In the genomic region with DNA sequence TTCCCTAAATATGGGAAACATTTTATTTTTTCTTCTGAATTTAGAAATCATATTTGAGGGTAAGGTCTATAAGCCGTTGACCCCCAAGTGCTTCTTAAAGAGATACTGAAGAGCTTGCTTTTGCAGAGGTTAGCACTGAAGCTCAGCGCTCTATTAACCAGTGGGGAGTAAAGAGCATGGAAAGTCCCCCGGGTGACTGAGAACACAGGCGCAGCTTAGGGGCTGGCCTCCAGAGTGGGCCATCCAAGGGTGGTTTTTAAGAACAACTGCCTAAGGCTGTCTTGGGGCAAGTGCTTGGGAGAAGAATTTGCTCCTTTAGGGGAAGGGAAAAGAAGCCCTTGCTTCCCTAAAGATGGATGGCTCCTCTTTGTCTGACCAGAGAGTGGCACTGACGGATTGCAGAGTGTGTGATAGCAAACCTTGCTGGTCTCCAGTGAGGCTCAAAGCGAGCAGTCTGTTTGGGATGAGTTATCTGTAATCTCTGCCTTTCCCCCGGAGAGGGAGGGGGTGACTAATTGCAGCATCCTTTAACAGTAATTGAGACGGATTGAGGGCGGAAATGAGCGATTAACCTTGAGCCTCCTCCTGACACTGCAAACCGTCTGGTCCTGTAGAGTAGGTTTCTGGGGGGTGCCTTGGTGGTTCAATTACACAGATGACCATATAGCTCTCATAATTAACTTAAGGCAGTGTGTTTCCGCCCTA, we compare ENCODE assay signal across 12 mouse cellular contexts.
A peak's percentile ranks its signal among the peaks of the same experiment; 100 is the strongest.
DNase-seq lines count a peak whose midpoint lies in the region; ATAC-seq and TF ChIP-seq lines count a peak whose summit lies in the region.
"Had no signal": no experiment of that assay in that cellular context is flagged by ENCODE, and none has a peak within 500 bp of the region (broad histone marks: within the 10 kb centered on the region; RNA-seq: fewer than 3 reads in every experiment).

No protein-coding gene starts in this region.

- peaks cover 11% of the 10 kb centered on the region for H3K4me1 ChIP-seq in kidney, embryonic 14.5 days (ENCODE audit: control insufficient read depth, insufficient read depth, low read length)
- H3K4me1 ChIP-seq in kidney, embryonic 16.5 days (ENCODE audit: insufficient read depth, low read length), result peaks cover 24% of the 10 kb centered on the region
- H3K4me1 ChIP-seq in thymus, adult 2 months (replicated peaks; ENCODE audit: control insufficient read depth, insufficient read depth, low read length), result 0 out of 2 replicates have a peak, but pooled peaks cover 4% of the 10 kb centered on the region

- no peak overlapping the region for H3K9ac ChIP-seq in kidney, embryonic 14.5 days (ENCODE audit: low read depth, low read length)
- no peak overlapping the region for H3K9ac ChIP-seq in kidney, embryonic 16.5 days (replicated peaks; ENCODE audit: low read length)
- H3K9ac ChIP-seq: intestine, embryonic 15.5 days had no signal

- no peaks in the 10 kb centered on the region for H3K9me3 ChIP-seq in kidney, embryonic 14.5 days (ENCODE audit: control insufficient read depth, low read length)
- H3K9me3 ChIP-seq in kidney, embryonic 16.5 days (ENCODE audit: low read length), result no peaks in the 10 kb centered on the region
- H3K9me3 ChIP-seq: intestine, embryonic 15.5 days had no signal

- no peak overlapping the region for H3K4me2 ChIP-seq in kidney, embryonic 14.5 days (replicated peaks; ENCODE audit: low read depth, low read length)
- no peak overlapping the region for H3K4me2 ChIP-seq in kidney, embryonic 16.5 days (replicated peaks; ENCODE audit: low read depth, low read length)
- H3K4me2 ChIP-seq: intestine, embryonic 15.5 days had no signal

- ATAC-seq in kidney, embryonic 14.5 days (ENCODE audit: low FRiP score, low TSS enrichment), result peak; percentile 83
- ATAC-seq in kidney, embryonic 16.5 days (ENCODE audit: low FRiP score, low TSS enrichment), result peak; percentile 83
- ATAC-seq: forebrain, embryonic 14.5 days; intestine, embryonic 15.5 days had no signal

- H3K27me3 ChIP-seq in kidney, embryonic 14.5 days (ENCODE audit: control insufficient read depth, insufficient read depth, low read length), result no peaks in the 10 kb centered on the region
- H3K27me3 ChIP-seq in kidney, embryonic 16.5 days (ENCODE audit: insufficient read depth, low read length), result no peaks in the 10 kb centered on the region
- H3K27me3 ChIP-seq in thymus, adult 2 months (ENCODE audit: control insufficient read depth, insufficient read depth, low read length), result no peaks in the 10 kb centered on the region
- H3K27me3 ChIP-seq: intestine, embryonic 15.5 days had no signal

- no peak for TF ChIP-seq POLR2A in thymus, adult 2 months (IDR thresholded peaks at IDR 0.05; ENCODE audit: control insufficient read depth, extremely low read depth, insufficient read depth, low read length, poor library complexity)

- no peak for TF ChIP-seq CTCF in thymus, adult 2 months (IDR thresholded peaks at IDR 0.05; ENCODE audit: borderline replicate concordance, control insufficient read depth, extremely low read depth, insufficient read depth, low read length, poor library complexity)

- DNase-seq in kidney, adult 18-20 months, result no peak
- DNase-seq in spleen, postnatal 36 days (ENCODE audit: low spot score in 2 of 2), result peak; percentile 56 to 57
- no peak for DNase-seq in spleen, postnatal 10 days (ENCODE audit: low spot score in 2 of 2)
- DNase-seq in thymus, adult 2 months, result no peak
- no peak for DNase-seq in adrenal gland, adult 18-20 months (ENCODE audit: low spot score in 2 of 2)
- no peak for DNase-seq in left cerebral cortex, adult 8-10 months (ENCODE audit: low spot score in 2 of 2)
- DNase-seq: lung, postnatal 10 days had no signal

- peak overlapping the region; percentile 24; the same call in 1 of the 2 replicates for H3K27ac ChIP-seq in kidney, embryonic 14.5 days (ENCODE audit: low read depth, low read length)
- H3K27ac ChIP-seq in kidney, embryonic 16.5 days (ENCODE audit: low read length), result peak overlapping the region; percentile 45; the same call in 1 of the 2 replicates
- no peak overlapping the region for H3K27ac ChIP-seq in thymus, adult 2 months (ENCODE audit: control insufficient read depth, insufficient read depth, low read length)
- H3K27ac ChIP-seq: intestine, embryonic 15.5 days; left cerebral cortex, adult 2 months had no signal

- no peaks in the 10 kb centered on the region for H3K36me3 ChIP-seq in kidney, embryonic 14.5 days (ENCODE audit: control insufficient read depth, insufficient read depth, low read length)
- no peaks in the 10 kb centered on the region for H3K36me3 ChIP-seq in kidney, embryonic 16.5 days (ENCODE audit: insufficient read depth, low read length)
- H3K36me3 ChIP-seq in thymus, adult 2 months (ENCODE audit: control insufficient read depth, insufficient read depth, low read length), result no peaks in the 10 kb centered on the region
- H3K36me3 ChIP-seq: intestine, embryonic 15.5 days had no signal

- WGBS in kidney, embryonic 14.5 days, result 18% methylated on average over 12 of the region's 12 CpGs
- 21% methylated on average over 12 of the region's 12 CpGs for WGBS in kidney, embryonic 16.5 days
- 94% methylated on average over 12 of the region's 12 CpGs for WGBS in thymus, adult 2 months

- H3K4me3 ChIP-seq in kidney, embryonic 14.5 days (ENCODE audit: low read length), result no peak overlapping the region
- H3K4me3 ChIP-seq in kidney, embryonic 16.5 days (ENCODE audit: low read length), result no peak overlapping the region
- no peak overlapping the region for H3K4me3 ChIP-seq in thymus, adult 2 months (ENCODE audit: control insufficient read depth, insufficient read depth, low read length)
- H3K4me3 ChIP-seq: intestine, embryonic 15.5 days; left cerebral cortex, adult 2 months had no signal

Comparison
In these comparisons a context has a peak if more than half of its experiments do, and no peak if none do; other contexts are left out.
1. DNase-seq: peak in spleen, postnatal 36 days (2 of 2); none in kidney, adult 18-20 months (single experiment), spleen, postnatal 10 days (0 of 2), thymus, adult 2 months (single experiment), adrenal gland, adult 18-20 months (0 of 2) and left cerebral cortex, adult 8-10 months (0 of 2).